Mouse (Mus musculus) liver (tissue): Measurements from ENCODE around the gene Fam102a.
"Not testable (repeated sequence)": the region's sequence is repeated elsewhere in the genome, so short reads cannot be mapped to it uniquely, and the experiment has no call there.

ENCODE experiments used
- DNase-seq: peaks from one replicate; pipeline ENCODE4 v3.0.0-alpha.2; 2020; ENCODE audit warnings: mixed read lengths

Fam102a gene

GRCm38 (mm10) chr2:32534733-32535471, at the start of gene Fam102a:
Fam102a (plus strand) TSS chr2:32535332.
- peak; percentile 98 for DNase-seq

DNA sequence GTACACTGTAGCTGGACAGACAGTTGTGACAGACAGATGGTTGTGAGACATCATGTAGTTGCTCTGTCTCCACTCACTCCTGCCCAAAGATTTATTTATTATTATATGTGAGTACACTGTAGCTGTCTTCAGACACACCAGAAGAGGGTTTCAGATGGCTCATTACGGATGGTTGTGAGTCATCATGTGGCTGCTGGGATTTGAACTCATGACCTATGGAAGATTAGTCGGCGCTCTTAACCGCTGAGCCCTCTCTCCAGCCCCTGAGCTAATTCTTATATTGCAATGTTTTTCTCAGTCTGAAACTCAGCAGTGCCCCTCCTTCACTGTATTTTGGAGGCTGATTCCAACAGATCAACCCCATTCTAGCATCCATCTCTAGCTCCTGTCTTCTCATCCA, 49.4 kb upstream of the Fam102a start:
- DNase-seq = no peak

DNA sequence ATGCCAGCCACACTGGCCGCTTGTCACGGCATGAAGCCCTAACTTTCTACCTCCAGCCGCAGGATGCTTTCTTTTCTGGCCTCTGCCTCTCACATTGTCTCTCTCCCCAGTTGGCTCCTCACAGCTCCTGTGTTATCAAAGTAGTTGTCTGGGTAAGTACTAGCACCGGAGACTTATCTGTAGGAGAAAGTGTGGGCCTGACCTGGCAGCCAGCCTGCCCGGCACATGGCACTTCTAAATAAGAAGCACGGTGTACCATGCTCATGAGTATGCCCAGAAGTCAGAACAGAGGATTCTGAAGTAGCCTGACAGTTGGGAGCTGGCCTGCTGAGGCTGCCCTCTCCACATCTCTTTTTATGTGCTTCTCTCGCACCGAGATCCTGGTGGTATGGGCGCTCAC, 49.0 kb upstream of the Fam102a start:
- DNase-seq = no peak

DNA sequence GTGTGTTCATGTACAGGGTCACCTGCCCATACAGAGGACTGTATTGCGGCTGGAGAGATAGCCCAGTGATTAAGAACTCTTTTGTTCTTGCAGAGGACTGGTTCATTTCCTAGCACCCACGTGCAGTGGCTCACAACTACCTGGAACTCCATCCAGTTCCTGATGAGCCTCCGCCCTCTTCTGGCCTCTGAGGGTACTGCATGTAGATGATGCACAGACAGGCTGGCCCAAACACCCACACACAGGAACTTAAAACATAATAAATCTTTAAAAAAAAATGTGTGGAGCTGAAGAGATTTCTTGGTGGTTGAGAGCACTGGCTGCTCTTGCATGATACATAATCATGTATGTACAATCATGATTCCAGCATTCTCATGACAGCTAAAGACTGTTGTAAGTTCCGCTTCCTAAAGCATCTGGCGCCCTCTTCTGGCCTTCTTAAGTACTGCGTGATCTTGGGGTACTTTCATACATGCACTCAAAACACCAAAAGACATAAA, 48.0 kb upstream of the Fam102a start:
- peak; percentile 92 for DNase-seq

DNA sequence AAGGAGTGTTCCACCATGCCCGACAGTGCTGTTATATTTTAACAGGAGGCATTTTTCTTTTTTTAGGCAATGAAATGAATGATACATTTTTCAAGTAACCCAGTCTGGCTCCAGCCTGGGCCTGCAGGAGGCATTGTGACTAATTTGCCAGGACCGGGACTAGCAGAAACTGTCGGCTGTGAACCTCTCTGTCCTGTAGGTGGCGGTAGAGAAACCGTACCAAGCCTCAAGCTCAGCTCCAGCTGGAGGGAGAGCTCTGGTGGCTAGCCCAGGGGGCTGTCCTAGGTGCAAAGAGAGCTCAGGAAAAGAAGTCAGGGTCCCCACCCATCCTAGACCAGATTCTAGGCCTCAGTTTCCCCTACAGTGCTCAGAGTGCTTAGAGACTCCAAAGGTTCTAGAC, 46.5 kb upstream of the Fam102a start:
- DNase-seq = peak; percentile 74

- not testable (repeated sequence) for DNase-seq
Observed at GRCm38 (mm10) chr2:32490730-32491129, 44.4 kb upstream of the Fam102a start.

DNA sequence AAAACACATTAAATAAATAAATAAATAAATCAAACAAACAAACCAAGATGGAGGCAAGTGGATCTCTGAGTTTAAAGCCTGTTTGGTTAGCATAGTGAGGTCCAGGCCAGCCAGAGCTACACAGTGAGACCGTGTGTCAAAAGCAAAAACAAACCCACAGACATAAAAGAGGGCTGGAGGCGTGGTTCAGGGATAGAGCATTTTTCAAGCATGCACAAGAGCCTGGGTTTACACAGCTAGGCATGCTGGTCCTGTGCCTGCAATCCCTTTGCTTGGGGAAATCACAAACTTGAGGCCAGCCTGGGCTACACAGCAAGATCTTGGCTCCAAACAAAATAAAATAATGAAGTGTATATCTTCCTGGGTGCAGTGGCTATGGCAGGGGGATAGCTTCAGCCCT, 42.5 kb upstream of the Fam102a start:
- no peak for DNase-seq

- no peak for DNase-seq
Observed at GRCm38 (mm10) chr2:32493301-32493701, 41.8 kb upstream of the Fam102a start.

DNA sequence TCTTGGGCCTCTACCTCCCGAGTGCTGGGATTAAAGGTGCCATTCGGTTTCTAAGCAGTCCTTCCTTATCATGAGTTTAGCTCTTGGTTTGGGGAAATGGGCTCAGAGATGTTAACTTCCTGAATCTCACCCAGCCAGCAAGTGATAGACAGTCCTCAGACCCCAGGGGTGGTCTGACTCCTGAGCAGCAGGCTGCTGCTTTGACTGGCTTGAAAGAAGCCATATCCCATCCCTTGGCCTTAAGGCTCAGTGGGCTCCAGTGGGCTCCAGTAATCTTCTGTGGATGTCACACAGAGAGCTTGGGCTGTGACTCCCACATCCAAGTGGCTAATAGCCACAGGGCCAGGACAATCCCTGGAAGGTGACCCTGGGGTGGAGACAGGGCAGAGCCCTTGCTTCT, 40.6 kb upstream of the Fam102a start:
- no peak for DNase-seq

DNA sequence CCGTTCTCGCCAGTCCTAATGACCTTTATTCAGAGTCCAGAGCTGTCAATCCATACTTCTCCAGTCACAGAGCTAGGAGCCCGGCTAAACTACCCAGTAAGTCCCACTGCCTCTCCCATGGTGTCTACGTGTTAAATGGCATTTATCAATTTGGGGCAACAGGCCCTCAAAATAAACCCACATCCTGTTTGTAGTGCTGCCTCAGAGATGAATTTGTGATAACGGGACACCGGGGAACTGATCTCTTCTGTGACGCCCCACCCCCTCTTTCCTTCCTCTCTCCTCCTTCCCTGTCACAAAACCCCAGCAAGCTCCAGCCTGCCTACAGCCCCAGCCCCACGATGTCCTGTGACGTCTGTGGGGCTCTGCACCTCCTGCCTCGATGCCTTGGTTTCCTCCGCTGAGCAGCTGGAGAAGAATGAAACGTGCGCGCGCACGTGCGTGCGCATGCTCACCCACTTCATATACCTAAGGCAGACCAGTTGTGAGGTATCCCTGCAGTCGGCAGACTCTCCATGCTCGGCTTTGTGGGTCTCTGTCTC, 39.9 kb upstream of the Fam102a start:
- DNase-seq = peak; percentile 66

DNA sequence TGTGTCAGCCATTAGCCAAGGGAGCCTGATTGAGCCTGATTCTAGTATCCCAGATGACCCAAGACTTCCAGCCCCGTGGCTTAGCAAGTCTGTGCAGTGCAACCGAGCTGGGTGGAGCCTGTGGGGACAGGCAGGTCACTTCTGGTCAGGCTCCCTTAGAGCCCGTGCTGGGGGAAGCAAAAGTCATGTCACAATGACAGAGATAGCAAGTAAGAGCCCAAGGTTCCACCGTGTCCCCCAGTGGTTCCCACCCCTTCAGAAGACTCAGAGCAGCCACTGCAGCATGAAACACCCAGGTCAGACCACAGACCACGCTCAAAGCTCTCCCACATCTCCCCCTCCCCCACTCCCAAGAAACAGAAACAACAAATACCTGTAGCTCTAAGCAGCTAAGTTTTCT, 38.9 kb upstream of the Fam102a start:
- DNase-seq = peak; percentile 25

GRCm38 (mm10) chr2:32499365-32499764, 35.8 kb upstream of the Fam102a start:
- no peak for DNase-seq

DNA sequence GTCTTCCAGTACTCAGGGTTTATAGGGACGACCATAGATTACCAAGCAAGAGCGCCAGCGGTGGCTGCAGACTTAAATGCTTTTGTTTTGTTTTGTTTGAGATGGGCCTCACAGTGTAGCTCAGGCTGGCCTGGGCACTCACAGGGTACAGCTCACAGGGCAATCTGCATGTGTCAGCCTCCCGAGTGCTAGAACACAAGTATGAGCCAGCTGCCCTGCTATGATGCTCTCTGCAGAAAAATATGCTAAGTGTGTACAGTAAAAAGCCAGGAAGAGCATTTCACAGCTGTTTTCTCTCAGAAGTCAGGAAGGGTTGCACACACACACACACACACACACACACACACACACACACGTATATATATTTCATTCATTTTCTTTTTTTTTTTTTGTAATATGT, 34.7 kb upstream of the Fam102a start:
- no peak for DNase-seq

DNA sequence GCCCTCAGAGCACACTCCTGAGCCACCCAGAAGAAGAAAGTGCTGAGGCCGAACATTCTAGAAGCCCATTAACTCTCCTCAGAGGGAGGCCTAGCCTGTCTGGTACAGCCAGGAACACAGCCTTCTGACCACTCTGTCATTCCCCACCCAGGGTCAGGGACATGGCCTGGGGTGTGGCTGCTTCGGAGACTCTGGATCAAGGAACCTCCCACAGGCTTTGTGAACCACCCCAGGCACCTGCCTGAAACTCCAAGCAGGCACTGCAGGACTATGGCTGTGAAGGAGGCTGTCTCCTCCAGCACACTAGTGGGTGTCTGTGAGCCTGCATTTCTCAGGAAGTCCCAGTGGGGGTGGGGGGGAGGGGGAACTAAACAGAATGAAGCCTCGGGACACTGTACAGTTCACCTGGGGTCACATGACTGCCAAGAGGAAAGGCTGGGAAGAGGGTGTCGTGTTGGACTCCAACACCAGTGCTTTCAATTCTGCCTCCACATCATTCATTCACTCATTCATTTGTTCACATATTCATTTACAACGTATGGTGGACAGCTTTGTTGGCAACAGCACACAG, 33.3 kb upstream of the Fam102a start:
- no peak for DNase-seq

- DNase-seq = no peak
Observed at GRCm38 (mm10) chr2:32502843-32503242, 32.3 kb upstream of the Fam102a start.

GRCm38 (mm10) chr2:32503588-32503987, 31.5 kb upstream of the Fam102a start:
- no peak for DNase-seq

DNA sequence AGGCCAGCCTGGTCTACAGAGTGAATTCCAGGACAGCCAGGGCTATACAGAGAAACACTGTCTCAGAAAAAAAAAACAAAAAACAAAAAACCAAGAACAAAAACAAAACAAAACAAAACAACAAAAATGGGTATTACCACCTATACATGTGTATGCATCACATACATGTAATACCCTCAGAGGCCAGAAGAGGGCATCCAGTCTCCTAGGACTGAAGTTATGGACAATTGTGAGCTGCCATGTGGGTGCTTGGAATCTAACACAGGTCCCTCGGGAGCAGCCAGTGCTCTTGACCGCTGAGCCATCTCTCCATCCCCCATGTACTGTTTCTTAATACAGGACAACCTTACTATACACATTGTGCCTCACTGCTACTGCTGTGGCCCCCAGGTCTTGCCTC, 29.6 kb upstream of the Fam102a start:
- DNase-seq = no peak

DNA sequence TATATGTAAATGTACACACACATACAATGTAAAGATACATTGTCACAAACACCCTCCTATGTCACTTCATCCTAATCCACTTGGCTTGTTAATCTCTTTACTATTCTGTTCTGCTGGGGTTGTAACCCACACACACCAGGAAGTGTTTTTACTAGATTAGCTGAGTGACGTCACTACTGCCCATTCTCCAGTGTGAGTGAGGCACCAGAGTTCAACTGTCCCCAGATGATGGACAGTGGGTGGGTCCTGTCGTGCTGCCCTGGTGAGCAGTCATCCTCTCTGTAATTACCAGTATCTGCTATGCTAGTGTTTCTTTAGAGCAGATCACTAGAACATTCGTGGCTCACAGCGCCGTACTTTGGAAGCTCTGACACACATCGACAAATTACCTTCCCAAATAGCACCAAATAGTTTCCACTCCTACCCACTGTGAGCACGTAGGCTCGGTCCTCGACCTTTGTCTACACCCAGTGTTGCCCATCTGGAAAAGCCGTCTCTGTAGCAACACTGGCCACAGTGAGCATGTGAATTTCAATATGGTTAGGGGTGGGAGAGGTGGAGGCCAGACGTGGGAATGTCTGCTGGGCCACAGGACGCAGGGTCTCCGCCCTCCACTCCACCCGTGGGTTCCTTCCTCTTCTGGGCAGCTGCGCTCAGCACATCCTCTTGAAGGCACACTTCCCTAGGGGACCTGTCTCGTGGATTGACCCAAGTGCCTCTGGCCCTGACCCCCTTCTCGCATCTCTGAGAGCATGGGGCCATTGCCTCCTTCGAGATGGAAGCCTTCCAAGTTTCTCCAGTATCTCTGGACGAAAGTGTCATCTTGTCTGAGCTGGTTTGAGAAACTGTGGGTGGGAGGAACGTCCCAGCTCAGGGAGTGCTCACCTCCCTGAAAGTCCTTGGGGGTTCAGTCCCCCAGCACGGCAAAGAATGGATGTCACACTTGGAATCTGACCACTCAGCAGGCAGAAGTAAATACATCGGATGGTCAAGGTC, 28.2 kb upstream of the Fam102a start:
- DNase-seq = no peak

GRCm38 (mm10) chr2:32507906-32508305, 27.2 kb upstream of the Fam102a start:
- DNase-seq = no peak

DNA sequence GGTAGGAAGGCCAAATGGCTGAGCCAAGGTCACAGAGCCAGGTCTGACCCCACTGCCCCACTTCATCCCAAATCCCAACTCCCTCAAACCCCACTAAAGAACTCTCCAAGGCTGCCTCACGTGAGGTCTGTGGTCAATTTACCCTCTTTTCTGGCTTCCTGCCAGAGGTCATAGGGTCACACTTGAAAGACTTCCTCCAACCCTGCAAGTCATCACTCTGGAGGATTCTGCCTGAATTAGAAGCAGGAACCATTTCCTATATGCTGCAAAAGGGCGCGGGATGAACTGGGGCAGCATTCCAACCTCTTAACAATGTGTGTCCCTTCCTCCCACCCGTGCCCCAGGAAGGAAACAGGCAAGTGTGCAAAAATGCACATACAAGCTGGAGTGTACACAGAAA, 25.8 kb upstream of the Fam102a start:
- peak; percentile 33 for DNase-seq

DNA sequence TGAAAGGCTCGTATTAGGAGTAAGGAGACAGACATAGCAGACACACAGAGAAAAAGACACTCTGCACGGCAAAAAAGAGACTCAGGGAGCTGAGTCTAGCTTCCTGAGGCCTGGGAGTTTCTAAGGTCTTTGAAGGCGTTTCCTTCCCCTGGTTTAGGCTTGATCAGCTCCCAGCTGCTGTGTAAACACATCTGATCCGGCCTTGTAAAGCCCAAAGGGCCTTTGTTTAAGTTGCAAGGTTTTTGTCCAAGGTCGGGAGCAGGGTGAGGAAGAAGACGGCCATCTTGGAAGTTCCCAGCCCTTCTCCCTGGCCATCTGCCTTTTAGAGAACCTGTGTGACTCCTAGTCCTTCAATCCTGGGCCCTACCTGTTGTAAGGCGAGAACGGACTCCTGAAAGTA, 25.2 kb upstream of the Fam102a start:
- no peak for DNase-seq

DNA sequence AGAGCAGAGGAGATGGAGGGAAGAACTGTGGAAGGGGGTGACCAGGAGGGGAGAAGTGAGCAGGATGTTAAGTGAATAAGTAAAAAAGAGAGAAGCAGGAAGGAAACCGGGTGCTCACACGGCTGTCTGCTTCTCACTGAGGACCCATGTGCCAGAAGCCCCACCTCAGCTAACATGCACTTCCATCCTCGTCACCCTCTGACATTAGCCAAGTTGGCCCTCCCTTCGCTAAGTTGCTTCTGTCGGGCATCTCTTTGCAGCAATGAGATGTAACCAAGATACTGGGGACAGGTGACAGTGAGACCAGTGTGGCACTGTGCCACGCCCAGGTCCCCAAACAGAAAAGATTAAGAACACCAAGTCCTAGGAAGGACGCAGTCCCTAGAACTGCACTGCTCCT, 22.5 kb upstream of the Fam102a start:
- DNase-seq = no peak

DNA sequence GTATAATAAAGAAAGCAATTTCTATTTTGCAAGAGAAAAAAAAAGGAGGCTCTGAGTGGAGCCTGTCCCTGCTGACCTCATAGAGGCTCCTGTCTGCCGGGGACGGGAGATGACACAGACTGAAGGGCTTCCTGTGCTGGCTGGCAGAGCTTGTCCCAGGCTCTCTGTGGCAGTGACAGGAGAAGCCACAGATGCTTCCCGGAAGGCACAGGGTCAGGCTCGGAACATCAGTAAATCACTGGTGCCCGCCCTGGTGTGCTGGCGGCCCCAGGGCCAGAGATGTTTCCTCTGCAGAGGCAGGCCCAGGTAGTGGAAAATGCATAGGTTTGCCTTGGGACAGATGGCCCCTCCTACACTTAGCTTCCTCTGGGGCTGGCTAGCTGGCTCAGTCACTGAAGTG, 20.8 kb upstream of the Fam102a start:
- peak; percentile 28 for DNase-seq
